Comparison of ENCODE assay signal across 8 mouse cellular contexts in the genomic region with DNA sequence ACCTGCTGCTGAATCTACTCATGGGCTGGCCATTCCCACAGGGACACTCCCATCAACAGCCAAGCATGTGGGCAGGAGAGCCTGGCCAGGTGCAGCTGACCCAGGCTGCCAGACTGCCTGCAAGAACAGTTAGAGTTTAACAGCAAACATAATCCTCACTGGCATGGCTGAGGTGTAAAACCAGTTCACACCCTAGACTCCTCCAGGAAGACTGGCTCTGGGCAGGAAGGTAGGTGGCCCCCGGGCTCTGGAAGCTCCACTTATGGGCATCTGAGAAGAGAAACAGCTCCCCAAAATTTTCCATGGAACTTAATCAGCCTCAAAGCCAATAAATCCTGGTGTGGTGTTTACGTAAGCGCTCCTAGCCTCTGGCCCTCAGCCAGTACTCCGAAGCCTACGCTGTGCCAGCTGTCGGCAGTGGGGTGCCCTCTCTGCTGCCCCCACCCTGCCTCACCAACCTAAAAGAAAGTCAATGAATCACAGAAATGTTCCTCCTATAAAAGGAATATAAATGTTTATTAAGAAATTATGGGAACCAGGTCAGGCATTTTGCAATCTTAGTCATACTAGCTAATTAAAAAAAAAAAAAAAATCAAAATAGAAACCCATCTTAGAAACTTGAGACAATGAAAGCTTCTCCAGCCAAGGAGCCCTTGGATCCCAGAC. TPM values are rescaled to one million over a fixed set of nuclear protein-coding genes. Genes with fewer than 3 reads are reported as not detected.
DNase-seq lines count a peak whose midpoint lies in the region; ATAC-seq and TF ChIP-seq lines count a peak whose summit lies in the region.

No protein-coding gene starts in this region.

- ATAC-seq in heart, embryonic 12.5 days (ENCODE audit: insufficient number of reproducible peaks, low FRiP score) = no peak
- peak; percentile 36 for ATAC-seq in cerebellum, adult (ENCODE audit: insufficient number of reproducible peaks, low FRiP score, low TSS enrichment)
- no peak for ATAC-seq in erythroid progenitor cell, adult 5-6 weeks (replicated peaks; ENCODE audit: low FRiP score, poor library complexity, severe bottlenecking)

- peaks cover 3% of the 10 kb centered on the region; the same call in 1 of the 2 replicates for H3K9me3 ChIP-seq in heart, embryonic 12.5 days (replicated peaks)

- peaks cover 47% of the 10 kb centered on the region for H3K4me1 ChIP-seq in heart, embryonic 12.5 days (replicated peaks)
- H3K4me1 ChIP-seq in kidney, adult 2 months (ENCODE audit: control insufficient read depth, insufficient read depth, low read length) = peaks cover 54% of the 10 kb centered on the region

- DNase-seq in heart, adult 11 months = peak; percentile 98
- DNase-seq in gastrocnemius, adult 8-10 months (ENCODE audit: low spot score in 2 of 2) = peak; percentile 81 to 84
- peak; percentile 96 for DNase-seq in kidney, adult 2 months
- DNase-seq in left cerebral cortex, postnatal 4 days = peak; percentile 77
- DNase-seq in ovary, postnatal 14 days (ENCODE audit: low spot score) = peak; percentile 68

- no peak overlapping the region for H3K9ac ChIP-seq in heart, embryonic 12.5 days

- H3K27me3 ChIP-seq in heart, embryonic 12.5 days (replicated peaks) = no peaks in the 10 kb centered on the region
- H3K27me3 ChIP-seq in kidney, adult 2 months (replicated peaks; ENCODE audit: control insufficient read depth, insufficient read depth, low read length) = no peaks in the 10 kb centered on the region

- no peak overlapping the region for H3K4me2 ChIP-seq in heart, embryonic 12.5 days

- 0 out of 2 replicates have a peak, but pooled peaks have one; percentile 21 for TF ChIP-seq CTCF in kidney, adult 2 months (conservative IDR thresholded peaks at IDR 0.05; ENCODE audit: insufficient read depth, insufficient read length, low read depth, low read length)

- 63% methylated on average over 6 of the region's 6 CpGs for WGBS in heart, embryonic 12.5 days
- WGBS in kidney, adult 2 months = 5% methylated on average over 6 of the region's 6 CpGs

- no peak overlapping the region for H3K4me3 ChIP-seq in heart, embryonic 12.5 days
- peak overlapping the region; percentile 10; the same call in 1 of the 2 replicates for H3K4me3 ChIP-seq in kidney, adult 2 months (ENCODE audit: insufficient read depth, low read depth, low read length)

- no peaks in the 10 kb centered on the region for H3K36me3 ChIP-seq in heart, embryonic 12.5 days
- no peaks in the 10 kb centered on the region for H3K36me3 ChIP-seq in kidney, adult 2 months (ENCODE audit: control insufficient read depth, insufficient read depth, low read length)

- H3K27ac ChIP-seq in heart, embryonic 12.5 days (ENCODE audit: poor library complexity, severe bottlenecking) = no peak overlapping the region
- peak overlapping the region; percentile 93 for H3K27ac ChIP-seq in kidney, adult 2 months (ENCODE audit: insufficient read depth, low read depth, low read length)

- intact Hi-C loops in left cerebral cortex, postnatal 4 days (cut with DNase I) = no loop called here

- TF ChIP-seq POLR2A in kidney, adult 2 months (IDR thresholded peaks at IDR 0.05; ENCODE audit: low read depth, low read length) = no peak

RNA-seq across cellular contexts. Expression of a gene that starts 8.2 kb away (rescaled TPM):
- polyA plus RNA-seq in heart, embryonic 12.5 days (2016; fragmentation: Nextera tagmentation; extraction: Ambion mirVana) = not detected in 2 replicates
- not detected for total RNA-seq in gastrocnemius, adult 8-10 months (2022)
- polyA plus RNA-seq in kidney, adult 2 months (2012; rRNA removed) = not detected in 2 replicates
- total RNA-seq in left cerebral cortex, postnatal 4 days (2021) = not detected
- not detected in 2 replicates for total RNA-seq in erythroid progenitor cell, adult 5-6 weeks (2015; ENCODE audit: low replicate concordance)
- not detected in 2 replicates for total RNA-seq in erythroid progenitor cell, adult 5-6 weeks (2017; ENCODE audit: low replicate concordance)

RNA-seq across cellular contexts. Expression of a gene that starts 13.8 kb away (rescaled TPM):
- polyA plus RNA-seq in heart, embryonic 12.5 days (2016; fragmentation: Nextera tagmentation; extraction: Ambion mirVana) = 16.7 and 17.4 TPM in 2 replicates
- total RNA-seq in gastrocnemius, adult 8-10 months (2022) = 10 to 100 TPM; 35.8 to 65.5 (median 41.6) TPM
- polyA plus RNA-seq in kidney, adult 2 months (2012; rRNA removed) = 30.6 and 31.2 TPM in 2 replicates
- 10 to 100 TPM; 72.3 to 73.5 TPM for total RNA-seq in left cerebral cortex, postnatal 4 days (2021)
- total RNA-seq in erythroid progenitor cell, adult 5-6 weeks (2015; ENCODE audit: low replicate concordance) = 41.8 and 46.9 TPM in 2 replicates
- 53.8 and 60.1 TPM in 2 replicates for total RNA-seq in erythroid progenitor cell, adult 5-6 weeks (2017; ENCODE audit: low replicate concordance)
